Mouse (Mus musculus) MEL (cell line): ENCODE results near the gene Rpl37a. TPM values are rescaled to one million over a fixed set of nuclear protein-coding genes. Genes with fewer than 3 reads are reported as not detected.
A peak's percentile ranks its signal among the peaks of the same experiment; 100 is the strongest.

ENCODE experiments used
- DNase-seq: peaks from one replicate; pipeline ENCODE4 v3.0.0; 2011; ENCODE audit warnings: low read depth, low spot score
- H3K27ac ChIP-seq: 2 replicates; pipeline ENCODE4 v1.5.1; 2012; ENCODE audit warnings: low read depth, mild to moderate bottlenecking, control low read depth, low read length, moderate library complexity; ENCODE audit not compliant: control insufficient read depth
- H3K27me3 ChIP-seq, 2 experiments: fragments of 150-350 bp in 1 of 2; sonication (generic) in 1 of 2; 2 replicates each; pipeline ENCODE4 v1.6.1; 2012; ENCODE audit warnings: low read length in 2 of 2, mild to moderate bottlenecking in 2 of 2, improper control_type of control experiment in 1 of 2, moderate library complexity in 1 of 2; ENCODE audit not compliant: insufficient read depth in 2 of 2, control insufficient read depth in 1 of 2
- H3K36me3 ChIP-seq, 2 experiments: 2 replicates each; pipeline ENCODE4 v1.6.1; 2012 to 2014; ENCODE audit warnings: low read length in 2 of 2, improper control_type of control experiment in 1 of 2, inconsistent platforms in 1 of 2, mild to moderate bottlenecking in 1 of 2; ENCODE audit not compliant: insufficient read depth in 2 of 2, control insufficient read depth in 1 of 2
- H3K4me1 ChIP-seq, 2 experiments: fragments of 150-350 bp in 1 of 2; sonication (generic) in 1 of 2; 2 replicates each; pipeline ENCODE4 v1.6.1; 2012; ENCODE audit warnings: low read length in 2 of 2, improper control_type of control experiment in 1 of 2, mild to moderate bottlenecking in 1 of 2; ENCODE audit not compliant: insufficient read depth in 2 of 2, control insufficient read depth in 1 of 2
- H3K4me3 ChIP-seq, 2 experiments: fragments of 150-350 bp in 1 of 2; sonication (generic) in 1 of 2; 2 replicates each; pipeline ENCODE4 v1.5.1; 2012; ENCODE audit warnings: low read depth in 2 of 2, low read length in 2 of 2, mild to moderate bottlenecking in 2 of 2, moderate library complexity in 2 of 2, control low read depth in 1 of 2, improper control_type of control experiment in 1 of 2; ENCODE audit not compliant: control insufficient read depth in 1 of 2, insufficient read depth in 1 of 2
- H3K79me2 ChIP-seq: 2 replicates; pipeline ENCODE4 v1.6.1; 2012; ENCODE audit warnings: mild to moderate bottlenecking, low read length, moderate library complexity; ENCODE audit not compliant: control insufficient read depth, poor library complexity, insufficient read depth
- H3K9ac ChIP-seq: 2 replicates; pipeline ENCODE4 v1.6.1; 2012; ENCODE audit warnings: low read depth, mild to moderate bottlenecking, control low read depth, low read length, moderate library complexity; ENCODE audit not compliant: control insufficient read depth, poor library complexity, severe bottlenecking
- H3K9me3 ChIP-seq: fragments of 150-350 bp; sonication (generic); replicated peaks from 2 replicates; pipeline ENCODE4 v1.6.1; 2012; ENCODE audit warnings: mild to moderate bottlenecking, low read length, improper control_type of control experiment, moderate library complexity; ENCODE audit not compliant: insufficient read depth
- CHD1 ChIP-seq: IDR thresholded peaks from 2 replicates; pipeline ENCODE4 v1.6.1; 2012; ENCODE audit warnings: low read depth, mild to moderate bottlenecking, inconsistent platforms, low read length, improper control_type of control experiment
- CTCF ChIP-seq, 3 experiments: IDR thresholded peaks in 2 of 3; conservative IDR thresholded peaks in 1 of 3; 2 replicates each; pipeline ENCODE4 v1.5.1; 2011 to 2012; ENCODE audit warnings: low read length in 3 of 3, low read depth in 2 of 3, mild to moderate bottlenecking in 2 of 3, improper control_type of control experiment in 1 of 3, inconsistent platforms in 1 of 3, mixed read lengths in 1 of 3, moderate library complexity in 1 of 3; ENCODE audit not compliant: control insufficient read depth in 1 of 3, insufficient read depth in 1 of 3, poor library complexity in 1 of 3, severe bottlenecking in 1 of 3
- ELF1 ChIP-seq: IDR thresholded peaks from 2 replicates; pipeline ENCODE4 v1.6.1; 2014; ENCODE audit warnings: low read depth, mild to moderate bottlenecking, inconsistent platforms, low read length, improper control_type of control experiment, moderate library complexity
- ETS1 ChIP-seq: IDR thresholded peaks from 2 replicates; pipeline ENCODE4 v1.6.1; 2012; ENCODE audit warnings: low read depth, mild to moderate bottlenecking, inconsistent platforms, low read length, improper control_type of control experiment, moderate library complexity
- GABPA ChIP-seq: IDR thresholded peaks from 2 replicates; pipeline ENCODE4 v1.6.1; 2012; ENCODE audit warnings: low read depth, mild to moderate bottlenecking, inconsistent platforms, low read length, improper control_type of control experiment, moderate library complexity
- GATA1 ChIP-seq: IDR thresholded peaks from 2 replicates; pipeline ENCODE4 v1.6.1; 2011; ENCODE audit warnings: low read depth, low read length, improper control_type of control experiment
- JUND ChIP-seq: IDR thresholded peaks from 2 replicates; pipeline ENCODE4 v1.6.1; 2011; ENCODE audit warnings: low read depth, mild to moderate bottlenecking, improper control_type of control experiment, low read length
- KAT2A ChIP-seq: conservative IDR thresholded peaks from 2 replicates; pipeline ENCODE4 v1.6.1; 2012; ENCODE audit warnings: low read depth, low read length, improper control_type of control experiment, inconsistent platforms
- MAX ChIP-seq: IDR thresholded peaks from 2 replicates; pipeline ENCODE4 v1.6.1; 2011; ENCODE audit warnings: low read length, improper control_type of control experiment
- MEF2A ChIP-seq: IDR thresholded peaks from 2 replicates; pipeline ENCODE4 v1.6.1; 2014; ENCODE audit warnings: low read depth, mild to moderate bottlenecking, inconsistent platforms, low read length, improper control_type of control experiment; ENCODE audit not compliant: poor library complexity, insufficient replicate concordance, severe bottlenecking; ENCODE audit errors: extremely low read depth
- MXI1 ChIP-seq: IDR thresholded peaks from 2 replicates; pipeline ENCODE4 v1.6.1; 2011; ENCODE audit warnings: mild to moderate bottlenecking, low read depth, low read length, improper control_type of control experiment
- NELFE ChIP-seq: IDR thresholded peaks from 2 replicates; pipeline ENCODE4 v1.6.1; 2011; ENCODE audit warnings: low read depth, low read length, improper control_type of control experiment
- NRF1 ChIP-seq: IDR thresholded peaks from 2 replicates; pipeline ENCODE4 v1.6.1; 2014; ENCODE audit warnings: low read depth, mild to moderate bottlenecking, inconsistent platforms, low read length, improper control_type of control experiment, moderate library complexity; ENCODE audit not compliant: poor library complexity, insufficient read depth, severe bottlenecking
- POLR2A ChIP-seq, 2 experiments: IDR thresholded peaks; 2 replicates each; pipeline ENCODE4 v1.6.1; 2011 to 2012; ENCODE audit warnings: low read length in 2 of 2, mild to moderate bottlenecking in 2 of 2, control low read depth in 1 of 2, improper control_type of control experiment in 1 of 2, low read depth in 1 of 2, moderate library complexity in 1 of 2; ENCODE audit not compliant: control insufficient read depth in 1 of 2, insufficient read depth in 1 of 2, poor library complexity in 1 of 2
- RAD21 ChIP-seq: IDR thresholded peaks from 2 replicates; pipeline ENCODE4 v1.6.1; 2011; ENCODE audit warnings: mild to moderate bottlenecking, low read depth, low read length, improper control_type of control experiment
- RCOR1 ChIP-seq: IDR thresholded peaks from 2 replicates; pipeline ENCODE4 v1.6.1; 2012; ENCODE audit warnings: low read depth, mild to moderate bottlenecking, inconsistent platforms, low read length, improper control_type of control experiment
- SIN3A ChIP-seq: IDR thresholded peaks from 2 replicates; pipeline ENCODE4 v1.6.1; 2012; ENCODE audit warnings: low read length, improper control_type of control experiment, inconsistent platforms
- SMC3 ChIP-seq: IDR thresholded peaks from 2 replicates; pipeline ENCODE4 v1.6.1; 2011; ENCODE audit warnings: low read depth, low read length, improper control_type of control experiment
- TBP ChIP-seq: IDR thresholded peaks from 2 replicates; pipeline ENCODE4 v1.8.0; 2011; ENCODE audit warnings: low read depth, low read length, improper control_type of control experiment
- TCF12 ChIP-seq: IDR thresholded peaks from 2 replicates; pipeline ENCODE4 v1.6.1; 2014; ENCODE audit warnings: low read depth, mild to moderate bottlenecking, inconsistent platforms, low read length, improper control_type of control experiment, moderate library complexity
- ZC3H11A ChIP-seq: IDR thresholded peaks from 2 replicates; pipeline ENCODE4 v1.6.1; 2012; ENCODE audit warnings: low read depth, mild to moderate bottlenecking, inconsistent platforms, low read length, improper control_type of control experiment
- ZKSCAN1 ChIP-seq: IDR thresholded peaks from 2 replicates; pipeline ENCODE4 v1.6.1; 2012; ENCODE audit warnings: low read depth, mild to moderate bottlenecking, inconsistent platforms, low read length, improper control_type of control experiment, moderate library complexity
- ZNF384 ChIP-seq: IDR thresholded peaks from 2 replicates; pipeline ENCODE4 v1.6.1; 2012; ENCODE audit warnings: low read depth, mild to moderate bottlenecking, inconsistent platforms, low read length, improper control_type of control experiment
- polyA plus RNA-seq, 2 experiments: library from polyadenylated mRNA; stranded (reverse) in 1 of 2; unstranded in 1 of 2; fragments of >175 nt in 1 of 2; fragments of >200 nt in 1 of 2; gene quantifications; 2 replicates each; pipeline versions ENCODE4 v1.2.1 to v1.2.4; 2012; ENCODE audit warnings: low replicate concordance in 2 of 2, low read depth in 1 of 2; ENCODE audit not compliant: insufficient read length in 2 of 2, insufficient read depth in 1 of 2, missing spikeins in 1 of 2
- total RNA-seq: library from RNA; depleted of rRNA; stranded (reverse); fragments of 300-350 nt; gene quantifications from 2 replicates; pipeline ENCODE4 v1.2.3, GENCODE M21; 2012

Gene Rpl37a
- total and polyA plus RNA-seq, 3 experiments: 1,104 to 4,601 (median 2,623) TPM

GRCm38 (mm10) chr1:72718846-72719245 lies 7.8 kb downstream of the Rpl37a start:
- no peaks in the 10 kb centered on the region for H3K9me3 ChIP-seq
- H3K4me1 ChIP-seq: no peaks in the 10 kb centered on the region; a peak in 1 of 4 replicates
- H3K79me2 ChIP-seq: 0 out of 2 replicates have a peak, but pooled peaks cover 1% of the 10 kb centered on the region
- H3K4me3 ChIP-seq: no peak overlapping the region
- H3K36me3 ChIP-seq: peaks cover 3 to 5% of the 10 kb centered on the region in 2 experiments
- H3K27ac ChIP-seq: no peak overlapping the region
- no peak overlapping the region for H3K9ac ChIP-seq
- no peaks in the 10 kb centered on the region for H3K27me3 ChIP-seq
- DNase-seq: peak; percentile 85
- TF ChIP-seq JUND (no peak), ETS1 (no peak), TCF12 (0 out of 2 replicates have a peak, but pooled peaks have one; percentile 23), SMC3 (peak; percentile 89), SIN3A (0 out of 2 replicates have a peak, but pooled peaks have one; percentile 17), ZC3H11A (peak; percentile 23; the same call in 1 of the 2 replicates), CTCF (IDR thresholded peaks at IDR 0.05 in 2 of 3, conservative IDR thresholded peaks at IDR 0.05 in 1 of 3; ENCODE audit: control insufficient read depth in 1 of 3, insufficient read depth in 1 of 3, low read depth in 2 of 3, low read length in 3 of 3, poor library complexity in 1 of 3, severe bottlenecking in 1 of 3) (peak; percentile 83 to 89 (median 89)), RAD21 (peak; percentile 65)

GRCm38 (mm10) chr1:72720115-72720725 lies 9.1 kb downstream of the Rpl37a start:
- TF ChIP-seq CHD1: no peak
- no peak for TF ChIP-seq ELF1
- TF ChIP-seq TBP: no peak
- no peak for TF ChIP-seq ZKSCAN1
- TF ChIP-seq MEF2A: no peak
- no peak for TF ChIP-seq POLR2A (IDR thresholded peaks at IDR 0.05; ENCODE audit: control insufficient read depth in 1 of 2, insufficient read depth in 1 of 2, low read depth in 1 of 2, low read length in 2 of 2, poor library complexity in 1 of 2)
- no peak for TF ChIP-seq TCF12
- TF ChIP-seq SIN3A: no peak
- TF ChIP-seq RCOR1: no peak
- no peak for TF ChIP-seq GABPA
- no peak for TF ChIP-seq ETS1
- TF ChIP-seq MXI1: no peak
- no peak for TF ChIP-seq GATA1
- TF ChIP-seq ZC3H11A: no peak
- no peak for TF ChIP-seq RAD21
- TF ChIP-seq ZNF384: no peak
- TF ChIP-seq MAX: no peak
- no peak for TF ChIP-seq KAT2A
- TF ChIP-seq NRF1: no peak
- no peak for TF ChIP-seq NELFE
- no peak overlapping the region for H3K27ac ChIP-seq
- no peak overlapping the region for H3K9ac ChIP-seq
- no peaks in the 10 kb centered on the region for H3K27me3 ChIP-seq
- H3K4me1 ChIP-seq: no peaks in the 10 kb centered on the region
- H3K4me3 ChIP-seq: no peak overlapping the region
- H3K36me3 ChIP-seq: no peaks in the 10 kb centered on the region; a peak in 1 of 4 replicates
- no peaks in the 10 kb centered on the region for H3K9me3 ChIP-seq
- no peaks in the 10 kb centered on the region for H3K79me2 ChIP-seq
- no peak for DNase-seq
